Mouse (Mus musculus): ENCODE data around the gene Gnrhr. TPM values are rescaled to one million over a fixed set of nuclear protein-coding genes. Genes with fewer than 3 reads are reported as not detected.

Gene Gnrhr
- polyA plus RNA-seq, 1 experiment = not detected

DNA sequence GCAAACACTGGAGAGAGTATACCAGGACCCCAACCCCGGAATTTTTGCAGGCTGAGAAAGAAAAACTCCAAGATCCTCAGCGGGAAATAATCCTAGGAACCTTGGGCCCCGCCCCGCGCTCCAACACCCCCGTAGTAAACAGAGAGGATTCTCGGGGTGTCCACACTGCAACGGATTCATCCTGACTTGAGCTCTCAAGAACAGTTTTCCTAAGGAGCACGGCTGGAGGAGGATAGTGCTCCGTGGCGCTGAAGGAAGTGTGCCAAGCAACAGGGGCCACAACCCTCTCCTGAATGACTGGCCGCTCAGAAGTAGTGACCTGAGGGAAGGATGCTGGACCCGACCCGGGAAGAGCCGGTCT lies 25.6 kb downstream of the Gnrhr start:
- TF ChIP-seq POLR2A (IDR thresholded peaks at IDR 0.05; ENCODE audit: borderline replicate concordance, extremely low read depth, insufficient read depth, insufficient read length, poor library complexity, severe bottlenecking) (no peak), CTCF (IDR thresholded peaks at IDR 0.05; ENCODE audit: borderline replicate concordance, extremely low read depth, insufficient read depth, insufficient read length) (no peak)
- no peak for DNase-seq (ENCODE audit: low read depth)

Other genes starting within 250 kb of the Gnrhr start
- 16.5 and 21.3 TPM in 2 replicates for gene Cenpc1, start 132.3 kb downstream of the Gnrhr start, polyA plus RNA-seq (2012; rRNA removed)
- 0.01 TPM in 1 of 2 replicates, not detected in the other for gene Stap1, start 126.2 kb downstream of the Gnrhr start, polyA plus RNA-seq (2012; rRNA removed)
- gene Uba6, start 25.1 kb downstream of the Gnrhr start, polyA plus RNA-seq (2012; rRNA removed) = 10.4 and 11.6 TPM in 2 replicates
- gene Tmprss11c, start 91.4 kb upstream of the Gnrhr start, polyA plus RNA-seq (2012; rRNA removed) = not detected in 2 replicates
- not detected in 2 replicates for gene Tmprss11d, start 175.5 kb upstream of the Gnrhr start, polyA plus RNA-seq (2012; rRNA removed)

Data from brain, embryonic 14.5 days (tissue).